Mouse (Mus musculus): Measurements from ENCODE around the gene Mgat4e.

DNA sequence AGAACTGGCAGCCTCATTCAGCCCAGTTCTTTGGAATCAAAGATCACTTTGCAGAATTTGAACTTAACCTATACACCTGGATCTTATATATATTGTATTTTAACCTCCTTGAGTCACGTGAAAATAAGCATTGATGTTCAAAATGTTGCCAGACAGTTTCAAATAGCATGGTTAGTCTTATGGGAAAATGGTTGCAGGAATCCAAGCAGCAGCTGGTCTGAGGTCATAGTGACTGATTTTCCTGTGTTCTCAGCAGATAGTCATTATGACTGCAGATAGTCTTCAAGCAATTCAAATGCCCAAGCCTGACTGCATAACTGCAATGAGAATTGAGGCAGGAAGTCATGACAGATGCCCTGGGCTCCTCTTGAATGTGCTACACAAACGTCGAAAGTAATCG lies 37.3 kb downstream of the Mgat4e start:
- TF ChIP-seq CTCF (IDR thresholded peaks at IDR 0.05; ENCODE audit: insufficient read depth, low read length) (no peak), POLR2A (IDR thresholded peaks at IDR 0.05; ENCODE audit: borderline replicate concordance, extremely low read depth, low read depth, low read length) (no peak)
